Mouse (Mus musculus): ENCODE measurements around the gene Stk39. TPM values are rescaled to one million over a fixed set of nuclear protein-coding genes. Genes with fewer than 3 reads are reported as not detected.

Stk39 gene
- polyA plus RNA-seq, 1 experiment from 2014 or later: 27.7 TPM

GRCm38 (mm10) chr2:68176425-68176824 is 295.6 kb downstream of the Stk39 start:
- H3K4me1 ChIP-seq: no peaks in the 10 kb centered on the region
- no peak overlapping the region for H3K27ac ChIP-seq
- no peak overlapping the region for H3K4me3 ChIP-seq
- H3K9me3 ChIP-seq (replicated peaks): no peaks in the 10 kb centered on the region
- WGBS: 90% methylated on average over 3 of the region's 3 CpGs
- no peak overlapping the region for H3K9ac ChIP-seq
- H3K27me3 ChIP-seq: no peaks in the 10 kb centered on the region
- no peak for ATAC-seq
- H3K4me2 ChIP-seq: no peak overlapping the region
- H3K36me3 ChIP-seq (ENCODE audit: poor library complexity, severe bottlenecking): no peaks in the 10 kb centered on the region

- WGBS: 84% methylated on average over 10 of the region's 10 CpGs
- Histone ChIP-seq H3K4me3 (no peak overlapping the region), H3K36me3 (ENCODE audit: poor library complexity, severe bottlenecking) (no peaks in the 10 kb centered on the region), H3K4me2 (no peak overlapping the region), H3K27ac (no peak overlapping the region), H3K27me3 (no peaks in the 10 kb centered on the region), H3K9me3 (replicated peaks) (no peaks in the 10 kb centered on the region), H3K9ac (no peak overlapping the region), H3K4me1 (no peaks in the 10 kb centered on the region)
- ATAC-seq: no peak
Measured at GRCm38 (mm10) chr2:68171306-68171705, 300.8 kb downstream of the Stk39 start.

- Histone ChIP-seq H3K4me3 (no peak overlapping the region), H3K4me2 (no peak overlapping the region), H3K27me3 (no peaks in the 10 kb centered on the region), H3K36me3 (ENCODE audit: poor library complexity, severe bottlenecking) (no peaks in the 10 kb centered on the region), H3K9me3 (replicated peaks) (no peaks in the 10 kb centered on the region), H3K4me1 (no peaks in the 10 kb centered on the region), H3K9ac (no peak overlapping the region), H3K27ac (no peak overlapping the region)
- 82% methylated on average over 4 of the region's 4 CpGs for WGBS
- no peak for ATAC-seq
Measured at GRCm38 (mm10) chr2:68162012-68162411, 310.1 kb downstream of the Stk39 start.

DNA sequence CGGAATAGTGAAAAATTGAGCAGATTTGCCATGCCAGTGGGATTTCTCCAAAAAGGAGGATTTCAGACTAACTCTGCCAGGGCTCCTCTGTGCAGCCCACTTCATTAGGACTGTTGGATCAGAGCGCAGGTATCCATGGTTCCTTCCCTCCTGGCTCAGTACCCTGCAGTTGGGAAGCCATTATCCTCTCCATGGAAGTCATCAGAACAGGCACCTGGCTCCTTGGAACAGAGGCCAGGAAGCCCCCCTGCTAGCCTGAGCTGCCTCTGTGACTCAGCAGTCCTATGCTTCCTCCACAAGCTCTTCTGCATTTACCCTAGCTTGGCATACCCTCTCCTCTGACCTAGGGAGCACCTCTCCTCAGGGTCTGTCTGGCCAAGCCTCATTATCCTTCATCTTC is 311.5 kb downstream of the Stk39 start:
- H3K36me3 ChIP-seq (ENCODE audit: poor library complexity, severe bottlenecking): no peaks in the 10 kb centered on the region
- no peaks in the 10 kb centered on the region for H3K9me3 ChIP-seq (replicated peaks)
- H3K27me3 ChIP-seq: no peaks in the 10 kb centered on the region
- H3K27ac ChIP-seq: no peak overlapping the region
- H3K4me2 ChIP-seq: no peak overlapping the region
- ATAC-seq: no peak
- H3K4me3 ChIP-seq: no peak overlapping the region
- WGBS: 91% methylated on average over 2 of the region's 2 CpGs
- no peak overlapping the region for H3K9ac ChIP-seq
- H3K4me1 ChIP-seq: no peaks in the 10 kb centered on the region

Other genes starting within 250 kb of the Stk39 start
- gene 4933409G03Rik, start 110.1 kb upstream of the Stk39 start, polyA plus RNA-seq (2015; fragmentation: Nextera tagmentation; extraction: Ambion mirVana): not detected in 2 replicates
- gene 4932414N04Rik, start 184.2 kb upstream of the Stk39 start, polyA plus RNA-seq (2015; fragmentation: Nextera tagmentation; extraction: Ambion mirVana): not detected in 2 replicates